Mouse (Mus musculus) limb, embryonic 15.5 days (tissue): ENCODE measurements at regions not wholly inside any gene's neighbourhood (a gene's known extent, or its start where the extent isn't known, plus 50 kb on each side); places are given as distances from the start of the nearest gene placed in this dataset.

ENCODE experiments used
- ATAC-seq: fragments of 200-750 bp; cut with Nextera tagmentation; 2 replicates; pipeline ENCODE4 v1.8.0; 2017; ENCODE audit warnings: low read depth, moderate TSS enrichment; ENCODE audit not compliant: insufficient number of reproducible peaks, low FRiP score, low TSS enrichment
- H3K27ac ChIP-seq: fragments of 300-500 bp; sonication (generic); 2 replicates; pipeline ENCODE4 v1.5.1; 2015; ENCODE audit warnings: moderate library complexity, mild to moderate bottlenecking, inconsistent platforms
- H3K27me3 ChIP-seq: fragments of 300-500 bp; sonication (generic); 2 replicates; pipeline ENCODE4 v1.6.1; 2015; ENCODE audit warnings: inconsistent platforms
- H3K36me3 ChIP-seq: fragments of 300-500 bp; sonication (generic); 2 replicates; pipeline ENCODE4 v1.6.1; 2015; ENCODE audit warnings: inconsistent platforms
- H3K4me1 ChIP-seq: fragments of 300-500 bp; sonication (generic); 2 replicates; pipeline ENCODE4 v1.6.1; 2015; ENCODE audit warnings: inconsistent platforms
- H3K4me2 ChIP-seq: fragments of 300-500 bp; sonication (generic); 2 replicates; pipeline ENCODE4 v1.6.1; 2015; ENCODE audit warnings: mild to moderate bottlenecking, inconsistent platforms
- H3K4me3 ChIP-seq: fragments of 300-500 bp; sonication (generic); 2 replicates; pipeline ENCODE4 v1.5.1; 2015; ENCODE audit warnings: mild to moderate bottlenecking, inconsistent platforms
- H3K9ac ChIP-seq: fragments of 300-500 bp; sonication (generic); 2 replicates; pipeline ENCODE4 v1.6.1; 2015; ENCODE audit warnings: inconsistent platforms
- H3K9me3 ChIP-seq: fragments of 300-500 bp; sonication (generic); 2 replicates; pipeline ENCODE4 v1.6.1; 2016; ENCODE audit warnings: inconsistent platforms
- WGBS: fragments of 180-500 bp; shearing (Covaris S2); methylation state at CpG from one replicate; pipeline ENCODE4 v1.1.7; 2015; 5-methylcytosine and 5-hydroxymethylcytosine counted together

DNA sequence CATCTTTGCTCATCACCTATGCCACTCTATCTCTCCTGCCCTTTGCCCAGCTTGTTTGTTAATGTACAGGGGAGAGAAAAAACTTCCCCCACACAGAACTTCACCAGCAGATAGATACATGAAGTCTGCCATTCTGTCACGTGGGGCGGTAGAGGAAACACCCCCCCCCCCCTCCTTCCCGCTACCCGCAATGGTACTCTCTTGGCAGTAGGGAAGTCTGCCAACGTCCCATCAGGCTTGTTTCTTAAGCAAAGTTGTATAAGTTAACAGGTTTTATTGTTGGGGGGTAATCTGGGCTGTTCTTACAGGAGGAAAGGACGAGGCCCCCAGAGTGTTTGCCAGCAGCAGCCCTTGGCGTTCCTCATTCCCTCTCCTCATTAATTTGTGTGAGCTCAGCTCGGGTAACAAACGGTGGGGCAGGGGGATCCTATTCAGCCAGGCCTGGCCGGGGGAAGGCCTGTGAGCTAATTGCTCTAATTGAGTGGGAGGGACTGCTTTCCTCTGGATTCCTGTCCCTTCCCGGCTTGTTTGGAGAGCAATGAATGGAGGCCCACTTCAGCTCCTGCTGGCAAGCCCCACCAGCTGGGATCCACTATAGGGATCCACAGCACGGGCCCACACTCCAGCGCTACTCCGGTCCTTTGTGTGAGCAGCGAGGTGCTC, 292.5 kb downstream of the Bcl11a start:
- H3K36me3 ChIP-seq, result no peaks in the 10 kb centered on the region
- H3K4me2 ChIP-seq, result peak overlapping the region; percentile 28; the same call in 1 of the 2 replicates
- no peak overlapping the region for H3K27ac ChIP-seq
- ATAC-seq, result no peak
- H3K9ac ChIP-seq, result no peak overlapping the region
- H3K9me3 ChIP-seq, result no peaks in the 10 kb centered on the region
- peaks cover 28% of the 10 kb centered on the region for H3K4me1 ChIP-seq
- no peaks in the 10 kb centered on the region for H3K27me3 ChIP-seq
- H3K4me3 ChIP-seq, result no peak overlapping the region
- 24% methylated on average over 15 of the region's 15 CpGs for WGBS

DNA sequence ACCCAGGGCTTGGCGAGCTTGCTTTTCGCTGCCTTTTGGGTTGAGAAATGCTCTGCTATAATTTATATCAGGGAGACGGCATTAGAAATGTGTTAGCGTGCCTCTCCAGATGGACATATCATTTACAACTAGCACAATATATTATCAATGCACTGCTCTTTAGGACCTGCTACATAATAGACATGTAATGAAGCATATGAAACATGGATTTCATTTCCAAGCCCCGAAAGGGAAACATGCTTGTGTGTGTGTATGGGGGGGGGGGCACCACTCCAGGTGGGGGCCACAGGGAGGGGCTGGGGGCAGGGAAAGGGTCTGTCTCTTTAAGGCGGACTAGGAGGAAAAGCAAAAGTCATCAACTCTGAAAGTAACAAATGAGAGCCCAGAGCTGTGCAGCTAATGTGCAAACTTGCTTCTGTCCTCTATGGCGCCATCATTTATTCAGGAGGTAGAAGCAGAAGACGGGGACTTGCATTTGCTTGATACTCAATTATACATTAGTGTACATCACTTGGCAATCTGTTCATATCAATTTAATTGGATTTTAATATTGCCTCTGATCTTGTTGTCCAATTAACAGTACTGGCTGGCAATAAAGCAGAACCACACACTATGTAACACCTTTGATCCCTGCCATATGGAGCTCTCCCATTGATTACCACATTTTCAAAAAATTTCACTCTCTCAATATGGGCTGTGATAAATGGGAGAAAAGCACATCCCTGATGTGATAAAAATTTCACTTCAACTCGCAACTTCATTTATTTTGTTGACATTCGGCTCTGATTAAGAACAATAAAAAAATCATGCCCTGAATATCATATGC, 293.2 kb downstream of the Bcl11a start:
- H3K36me3 ChIP-seq, result no peaks in the 10 kb centered on the region
- H3K4me3 ChIP-seq, result no peak overlapping the region
- H3K4me2 ChIP-seq, result peak overlapping the region; percentile 28; the same call in 1 of the 2 replicates
- H3K9ac ChIP-seq, result no peak overlapping the region
- H3K27me3 ChIP-seq, result no peaks in the 10 kb centered on the region
- H3K9me3 ChIP-seq, result no peaks in the 10 kb centered on the region
- no peak overlapping the region for H3K27ac ChIP-seq
- 48% methylated on average over 10 of the region's 10 CpGs for WGBS
- ATAC-seq, result no peak
- peaks cover 28% of the 10 kb centered on the region for H3K4me1 ChIP-seq

DNA sequence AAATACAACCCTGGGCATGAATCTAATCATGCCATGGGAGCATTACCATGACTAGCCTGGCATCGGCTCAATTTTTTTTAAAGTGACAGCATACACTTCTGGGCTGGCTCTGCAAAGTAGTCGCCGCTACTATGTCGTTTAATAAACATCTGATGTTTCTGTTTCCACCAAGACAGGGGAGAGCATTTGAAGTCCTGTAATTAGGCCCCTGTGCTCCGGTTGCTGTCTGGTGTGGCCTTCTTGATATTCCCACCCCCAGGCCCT, 293.8 kb downstream of the Bcl11a start:
- H3K9ac ChIP-seq, result no peak overlapping the region
- H3K27me3 ChIP-seq, result no peaks in the 10 kb centered on the region
- 32% methylated on average over 5 of the region's 5 CpGs for WGBS
- H3K4me2 ChIP-seq, result no peak overlapping the region
- H3K4me1 ChIP-seq, result peaks cover 28% of the 10 kb centered on the region
- H3K27ac ChIP-seq, result no peak overlapping the region
- H3K4me3 ChIP-seq, result no peak overlapping the region
- no peaks in the 10 kb centered on the region for H3K9me3 ChIP-seq
- no peak for ATAC-seq
- no peaks in the 10 kb centered on the region for H3K36me3 ChIP-seq

DNA sequence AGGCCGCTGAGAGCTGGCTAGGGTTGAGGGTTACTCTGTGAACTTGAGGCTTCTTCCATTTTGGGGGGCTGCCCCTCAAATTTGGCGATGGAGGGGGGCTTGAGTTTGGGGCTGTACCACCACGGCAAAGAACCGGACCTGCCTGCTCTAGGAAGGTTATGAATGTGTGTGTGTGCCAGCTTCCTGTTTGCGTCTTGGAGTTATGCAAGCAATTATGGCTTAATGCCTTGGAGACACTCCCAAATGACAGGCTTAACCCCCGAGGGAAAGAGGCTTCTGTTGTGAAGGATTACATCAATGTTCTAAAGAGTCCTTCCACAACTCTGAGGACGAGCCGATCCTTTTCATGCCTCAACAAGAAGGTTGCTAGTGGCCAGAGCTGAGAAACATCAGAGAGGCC, 294.1 kb downstream of the Bcl11a start:
- no peaks in the 10 kb centered on the region for H3K27me3 ChIP-seq
- WGBS, result 22% methylated on average over 8 of the region's 8 CpGs
- ATAC-seq, result no peak
- H3K4me1 ChIP-seq, result peaks cover 28% of the 10 kb centered on the region
- no peak overlapping the region for H3K4me3 ChIP-seq
- no peak overlapping the region for H3K27ac ChIP-seq
- H3K9me3 ChIP-seq, result no peaks in the 10 kb centered on the region
- H3K9ac ChIP-seq, result no peak overlapping the region
- no peak overlapping the region for H3K4me2 ChIP-seq
- H3K36me3 ChIP-seq, result no peaks in the 10 kb centered on the region

DNA sequence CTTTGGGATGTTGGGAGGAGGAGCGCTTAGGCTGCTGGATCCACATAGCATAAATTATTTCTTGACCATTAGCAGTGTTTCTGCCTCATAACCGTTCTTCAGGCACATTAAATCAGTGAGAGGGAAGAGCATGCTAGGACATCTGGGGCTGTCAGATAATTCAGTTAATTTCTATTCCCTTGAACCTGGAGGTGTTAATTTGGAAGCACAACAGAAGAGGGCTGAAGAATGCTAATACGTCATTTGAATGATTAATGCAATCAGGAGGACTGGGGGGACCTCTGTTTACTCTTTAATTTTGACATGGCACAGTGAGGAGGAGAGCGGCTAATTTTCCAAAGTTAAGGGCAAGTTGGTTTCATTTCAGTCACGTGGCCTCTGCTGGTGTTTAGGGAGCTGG, 294.8 kb downstream of the Bcl11a start:
- WGBS, result 61% methylated on average over 5 of the region's 5 CpGs
- no peak overlapping the region for H3K4me2 ChIP-seq

DNA sequence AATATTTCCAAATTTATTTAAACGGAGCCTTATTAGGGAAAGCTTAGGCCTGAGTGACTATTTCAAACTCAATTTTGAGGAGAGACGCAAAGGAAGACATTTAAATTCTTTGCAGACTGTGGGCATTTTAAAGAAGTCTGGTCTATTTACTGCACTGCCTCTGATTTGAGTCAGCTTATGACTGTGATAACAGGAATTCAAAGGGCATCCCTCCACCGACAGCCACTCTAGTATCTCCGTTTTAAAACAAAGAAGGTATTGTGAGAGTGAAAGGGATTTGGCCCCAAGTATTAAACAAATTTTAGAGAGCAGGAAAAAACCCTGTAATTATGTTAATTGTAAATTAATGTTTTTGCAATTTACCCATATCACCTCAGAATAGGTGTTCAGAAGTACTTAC, 295.4 kb downstream of the Bcl11a start:
- Histone ChIP-seq H3K4me1 (peaks cover 28% of the 10 kb centered on the region), H3K27ac (no peak overlapping the region), H3K4me3 (no peak overlapping the region), H3K9ac (no peak overlapping the region), H3K27me3 (no peaks in the 10 kb centered on the region), H3K4me2 (no peak overlapping the region), H3K9me3 (no peaks in the 10 kb centered on the region), H3K36me3 (no peaks in the 10 kb centered on the region)
- no peak for ATAC-seq
- WGBS, result 58% methylated on average over 4 of the region's 4 CpGs

More for the DNA sequence above, 294.8 kb downstream of the Bcl11a start:
- Histone ChIP-seq H3K9ac (no peak overlapping the region), H3K27ac (no peak overlapping the region), H3K9me3 (no peaks in the 10 kb centered on the region), H3K4me3 (no peak overlapping the region), H3K27me3 (no peaks in the 10 kb centered on the region), H3K4me1 (peaks cover 28% of the 10 kb centered on the region), H3K36me3 (no peaks in the 10 kb centered on the region)
- ATAC-seq, result no peak

DNA sequence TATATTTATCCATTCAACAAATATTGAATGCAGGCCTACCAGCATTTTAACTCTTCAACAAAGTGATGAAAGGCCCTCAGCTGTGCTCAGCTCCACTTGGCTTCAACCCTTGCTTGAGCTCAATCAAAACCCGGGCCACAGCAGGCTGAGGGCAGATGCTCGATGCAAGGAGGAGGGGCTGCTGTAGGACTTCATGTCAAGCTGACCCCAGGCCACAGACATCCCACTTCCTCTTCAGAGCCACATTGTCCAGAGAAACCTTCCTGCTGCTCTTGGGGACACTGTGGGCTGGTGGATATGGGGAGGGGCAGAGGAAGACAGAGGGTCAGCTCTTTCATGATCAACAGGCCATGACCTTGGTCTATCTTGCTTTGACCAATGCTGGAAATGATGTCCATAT, 299.7 kb downstream of the Bcl11a start:
- no peak overlapping the region for H3K9ac ChIP-seq
- no peak overlapping the region for H3K4me2 ChIP-seq
- WGBS, result 56% methylated on average over 2 of the region's 2 CpGs
- H3K9me3 ChIP-seq, result no peaks in the 10 kb centered on the region
- no peaks in the 10 kb centered on the region for H3K27me3 ChIP-seq
- H3K36me3 ChIP-seq, result no peaks in the 10 kb centered on the region
- ATAC-seq, result no peak
- H3K4me3 ChIP-seq, result no peak overlapping the region
- H3K27ac ChIP-seq, result no peak overlapping the region
- peaks cover 4% of the 10 kb centered on the region for H3K4me1 ChIP-seq

DNA sequence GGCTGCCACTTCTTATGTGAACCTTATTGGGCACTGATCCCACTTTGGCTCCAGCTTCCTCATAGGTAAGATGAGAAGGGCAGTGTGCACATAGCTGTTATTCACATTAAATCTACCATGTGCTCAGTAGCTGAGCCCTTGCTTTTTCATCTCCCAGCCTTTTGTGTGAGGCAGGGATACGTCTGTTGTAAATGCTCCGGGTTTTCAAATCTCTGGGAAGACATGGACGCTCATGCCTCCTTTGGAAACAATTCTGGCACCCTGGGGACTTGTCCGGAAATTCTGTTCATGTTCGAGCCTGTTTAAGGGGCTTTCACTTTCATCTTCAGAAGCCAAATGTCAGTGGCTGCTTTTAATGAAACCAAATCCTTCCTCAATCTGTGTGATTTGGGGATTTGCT, 312.7 kb downstream of the Bcl11a start:
- 18% methylated on average over 5 of the region's 5 CpGs for WGBS
- no peaks in the 10 kb centered on the region for H3K36me3 ChIP-seq
- H3K4me1 ChIP-seq, result no peaks in the 10 kb centered on the region
- H3K27me3 ChIP-seq, result no peaks in the 10 kb centered on the region
- H3K27ac ChIP-seq, result no peak overlapping the region
- H3K9me3 ChIP-seq, result no peaks in the 10 kb centered on the region
- H3K4me2 ChIP-seq, result no peak overlapping the region
- H3K4me3 ChIP-seq, result no peak overlapping the region
- H3K9ac ChIP-seq, result no peak overlapping the region
- no peak for ATAC-seq

DNA sequence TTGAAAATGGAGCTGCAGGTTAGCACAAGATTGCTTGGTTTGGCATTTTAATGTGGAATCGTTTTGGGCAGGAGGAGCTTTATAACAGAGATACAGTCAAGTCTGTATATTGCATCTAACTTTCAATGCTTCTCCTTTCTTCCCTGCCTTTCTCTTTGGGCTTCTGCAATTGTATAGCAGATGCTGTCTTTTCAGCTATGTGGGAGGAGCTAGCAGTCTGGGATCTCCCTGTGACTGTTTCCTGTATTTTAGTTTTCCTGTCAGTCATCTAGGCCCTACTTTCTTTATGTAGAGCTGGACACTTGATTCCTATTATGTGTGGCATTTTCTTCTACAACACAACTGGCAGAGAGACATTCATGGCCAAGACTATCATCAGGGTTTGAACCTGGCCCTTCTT, 313.5 kb downstream of the Bcl11a start:
- Histone ChIP-seq H3K9ac (no peak overlapping the region), H3K4me3 (no peak overlapping the region), H3K4me1 (no peaks in the 10 kb centered on the region), H3K9me3 (no peaks in the 10 kb centered on the region), H3K36me3 (no peaks in the 10 kb centered on the region), H3K27me3 (no peaks in the 10 kb centered on the region), H3K4me2 (no peak overlapping the region), H3K27ac (no peak overlapping the region)
- WGBS, result 56% methylated on average over 1 of the region's 1 CpGs
- no peak for ATAC-seq

DNA sequence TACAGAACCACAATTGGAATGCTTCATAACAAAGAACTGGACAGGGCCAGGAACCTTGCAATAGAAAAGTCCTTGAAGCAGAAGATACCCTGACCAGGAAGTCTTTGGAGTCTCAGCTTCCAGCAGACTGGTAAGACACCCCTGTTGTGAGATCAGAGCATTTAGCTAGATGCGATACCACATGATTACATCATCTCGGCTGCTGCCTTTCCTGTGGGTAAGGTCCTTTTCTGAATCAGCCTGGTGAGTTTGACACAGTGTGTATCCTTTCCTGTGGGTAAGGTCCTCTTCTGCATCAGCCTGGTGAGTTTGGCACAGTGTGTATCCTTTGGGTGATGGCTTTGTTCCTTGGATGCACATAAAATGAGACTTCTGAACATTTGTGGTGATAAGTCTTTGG, 317.6 kb downstream of the Bcl11a start:
- Histone ChIP-seq H3K4me2 (no peak overlapping the region), H3K4me3 (no peak overlapping the region), H3K9ac (no peak overlapping the region), H3K27ac (no peak overlapping the region), H3K9me3 (no peaks in the 10 kb centered on the region), H3K4me1 (no peaks in the 10 kb centered on the region), H3K27me3 (no peaks in the 10 kb centered on the region), H3K36me3 (no peaks in the 10 kb centered on the region)
- WGBS, result 89% methylated on average over 2 of the region's 2 CpGs
- ATAC-seq, result no peak

DNA sequence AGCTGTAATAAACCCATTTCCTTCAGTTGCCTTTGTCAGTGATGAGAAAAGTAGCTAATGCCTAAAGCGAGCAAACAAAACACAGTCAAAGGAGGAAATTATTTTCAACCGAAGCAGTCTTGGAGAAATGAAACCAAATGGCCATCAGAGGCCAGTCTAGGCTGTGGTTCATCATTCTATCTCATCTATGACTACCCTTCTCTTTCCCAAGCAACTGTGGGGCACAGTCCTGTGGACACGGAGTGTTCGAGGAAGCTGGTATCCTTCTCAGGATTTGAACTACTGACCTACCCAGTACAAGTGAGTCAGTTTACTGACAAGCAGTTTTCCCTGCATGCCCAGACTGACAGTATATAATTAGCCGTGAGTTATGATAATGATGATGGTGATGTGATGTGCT, 319.1 kb downstream of the Bcl11a start:
- Histone ChIP-seq H3K27me3 (no peaks in the 10 kb centered on the region), H3K36me3 (no peaks in the 10 kb centered on the region), H3K9me3 (no peaks in the 10 kb centered on the region), H3K27ac (no peak overlapping the region), H3K4me1 (no peaks in the 10 kb centered on the region), H3K4me3 (no peak overlapping the region), H3K4me2 (no peak overlapping the region), H3K9ac (no peak overlapping the region)
- no peak for ATAC-seq
- 84% methylated on average over 5 of the region's 5 CpGs for WGBS

DNA sequence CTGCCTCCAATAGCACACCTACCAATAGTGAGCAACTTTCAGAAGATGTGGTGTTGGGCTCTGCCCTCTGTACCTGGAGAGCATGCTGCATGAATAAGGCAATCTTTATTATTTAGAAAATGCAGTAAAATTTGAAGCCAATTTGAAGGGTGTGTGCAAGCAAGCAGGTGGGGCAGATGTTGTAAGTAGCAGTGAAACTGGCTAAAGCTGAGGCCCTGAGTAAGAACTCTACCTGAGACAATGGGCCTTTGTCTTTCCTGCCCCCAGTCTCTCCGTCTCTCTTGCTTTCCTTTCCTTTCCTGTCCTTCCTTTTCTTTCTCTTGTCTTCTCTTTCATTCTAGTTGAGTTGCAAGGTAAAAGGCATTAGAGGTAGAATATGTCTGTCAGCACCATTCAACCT, 319.9 kb downstream of the Bcl11a start:
- H3K4me3 ChIP-seq, result no peak overlapping the region
- no peak overlapping the region for H3K27ac ChIP-seq
- ATAC-seq, result no peak
- H3K9ac ChIP-seq, result no peak overlapping the region
- no peaks in the 10 kb centered on the region for H3K36me3 ChIP-seq
- H3K27me3 ChIP-seq, result no peaks in the 10 kb centered on the region
- WGBS, result 57% methylated on average over 1 of the region's 1 CpGs
- H3K4me1 ChIP-seq, result no peaks in the 10 kb centered on the region
- no peaks in the 10 kb centered on the region for H3K9me3 ChIP-seq
- H3K4me2 ChIP-seq, result no peak overlapping the region
